Mouse (Mus musculus): Measurements from ENCODE around the gene Hpca. TPM values are rescaled to one million over a fixed set of nuclear protein-coding genes. Genes with fewer than 3 reads are reported as not detected.
A peak's percentile ranks its signal among the peaks of the same experiment; 100 is the strongest.

Gene Hpca
- polyA plus RNA-seq, 1 experiment from 2014 or later, result 0.99 TPM

- Histone ChIP-seq H3K4me3 (ENCODE audit: low read depth, low read length) (no peak overlapping the region), H3K9ac (ENCODE audit: low read length) (0 out of 2 replicates have a peak overlapping the region, but pooled peaks have one; percentile 27), H3K27ac (replicated peaks) (peak overlapping the region; percentile 37), H3K36me3 (ENCODE audit: control insufficient read depth, insufficient read depth, low read length) (peaks cover 19% of the 10 kb centered on the region), H3K9me3 (ENCODE audit: control insufficient read depth, low read length) (no peaks in the 10 kb centered on the region), H3K27me3 (ENCODE audit: control insufficient read depth, insufficient read depth, low read length) (no peaks in the 10 kb centered on the region), H3K4me2 (replicated peaks; ENCODE audit: low read depth) (peak overlapping the region; percentile 20; the same call in 1 of the 2 replicates), H3K4me1 (replicated peaks; ENCODE audit: control insufficient read depth, insufficient read depth) (no peaks in the 10 kb centered on the region)
- DNase-seq (ENCODE audit: low spot score) (peak; percentile 87), ATAC-seq (ENCODE audit: low FRiP score, low TSS enrichment) (peak; percentile 88)
- TF ChIP-seq CTCF (IDR thresholded peaks at IDR 0.05; ENCODE audit: low read depth) (peak; percentile 94), EP300 (optimal IDR thresholded peaks at IDR 0.05) (no peak)
- WGBS, result 34% methylated on average over 10 of the region's 10 CpGs
These were observed 39.3 kb downstream of the Hpca start for GRCm38 (mm10) chr4:129082379-129083115.

- TF ChIP-seq EP300 (optimal IDR thresholded peaks at IDR 0.05), result no peak
- TF ChIP-seq CTCF (IDR thresholded peaks at IDR 0.05; ENCODE audit: low read depth), result no peak
- peak overlapping the region; percentile 37 for H3K27ac ChIP-seq (replicated peaks)
- H3K4me2 ChIP-seq (replicated peaks; ENCODE audit: low read depth), result no peak overlapping the region
- no peaks in the 10 kb centered on the region for H3K27me3 ChIP-seq (ENCODE audit: control insufficient read depth, insufficient read depth, low read length)
- ATAC-seq (ENCODE audit: low FRiP score, low TSS enrichment), result peak; percentile 76
- WGBS, result 55% methylated on average over 3 of the region's 3 CpGs
- no peaks in the 10 kb centered on the region for H3K9me3 ChIP-seq (ENCODE audit: control insufficient read depth, low read length)
- no peak overlapping the region for H3K4me3 ChIP-seq (ENCODE audit: low read depth, low read length)
- DNase-seq (ENCODE audit: low spot score), result peak; percentile 54
- no peaks in the 10 kb centered on the region for H3K4me1 ChIP-seq (replicated peaks; ENCODE audit: control insufficient read depth, insufficient read depth)
- H3K36me3 ChIP-seq (ENCODE audit: control insufficient read depth, insufficient read depth, low read length), result peaks cover 19% of the 10 kb centered on the region
- no peak overlapping the region for H3K9ac ChIP-seq (ENCODE audit: low read length)
These were observed 39.9 kb downstream of the Hpca start for GRCm38 (mm10) chr4:129081939-129082338.

GRCm38 (mm10) chr4:129081512-129081911, 40.3 kb downstream of the Hpca start:
- WGBS, result 62% methylated on average over 6 of the region's 6 CpGs
- no peak overlapping the region for H3K4me3 ChIP-seq (ENCODE audit: low read depth, low read length)
- H3K4me2 ChIP-seq (replicated peaks; ENCODE audit: low read depth), result no peak overlapping the region
- H3K9me3 ChIP-seq (ENCODE audit: control insufficient read depth, low read length), result no peaks in the 10 kb centered on the region
- no peaks in the 10 kb centered on the region for H3K27me3 ChIP-seq (ENCODE audit: control insufficient read depth, insufficient read depth, low read length)
- H3K9ac ChIP-seq (ENCODE audit: low read length), result no peak overlapping the region
- no peak for TF ChIP-seq CTCF (IDR thresholded peaks at IDR 0.05; ENCODE audit: low read depth)
- TF ChIP-seq EP300 (optimal IDR thresholded peaks at IDR 0.05), result no peak
- H3K27ac ChIP-seq (replicated peaks), result peak overlapping the region; percentile 37
- ATAC-seq (ENCODE audit: low FRiP score, low TSS enrichment) (peak; percentile 50), DNase-seq (ENCODE audit: low spot score) (peak; percentile 22)
- peaks cover 22% of the 10 kb centered on the region for H3K36me3 ChIP-seq (ENCODE audit: control insufficient read depth, insufficient read depth, low read length)
- no peaks in the 10 kb centered on the region for H3K4me1 ChIP-seq (replicated peaks; ENCODE audit: control insufficient read depth, insufficient read depth)

GRCm38 (mm10) chr4:129081041-129081440, 40.8 kb downstream of the Hpca start:
- H3K4me3 ChIP-seq (ENCODE audit: low read depth, low read length), result no peak overlapping the region
- H3K4me2 ChIP-seq (replicated peaks; ENCODE audit: low read depth), result no peak overlapping the region
- H3K9ac ChIP-seq (ENCODE audit: low read length), result no peak overlapping the region
- H3K36me3 ChIP-seq (ENCODE audit: control insufficient read depth, insufficient read depth, low read length), result peaks cover 22% of the 10 kb centered on the region
- no peaks in the 10 kb centered on the region for H3K4me1 ChIP-seq (replicated peaks; ENCODE audit: control insufficient read depth, insufficient read depth)
- TF ChIP-seq CTCF (IDR thresholded peaks at IDR 0.05; ENCODE audit: low read depth), result no peak
- TF ChIP-seq EP300 (optimal IDR thresholded peaks at IDR 0.05), result no peak
- H3K27me3 ChIP-seq (ENCODE audit: control insufficient read depth, insufficient read depth, low read length), result no peaks in the 10 kb centered on the region
- 87% methylated on average over 7 of the region's 7 CpGs for WGBS
- DNase-seq (ENCODE audit: low spot score) (no peak), ATAC-seq (ENCODE audit: low FRiP score, low TSS enrichment) (no peak)
- no peaks in the 10 kb centered on the region for H3K9me3 ChIP-seq (ENCODE audit: control insufficient read depth, low read length)
- peak overlapping the region; percentile 37; the same call in 1 of the 2 replicates for H3K27ac ChIP-seq (replicated peaks)

DNA sequence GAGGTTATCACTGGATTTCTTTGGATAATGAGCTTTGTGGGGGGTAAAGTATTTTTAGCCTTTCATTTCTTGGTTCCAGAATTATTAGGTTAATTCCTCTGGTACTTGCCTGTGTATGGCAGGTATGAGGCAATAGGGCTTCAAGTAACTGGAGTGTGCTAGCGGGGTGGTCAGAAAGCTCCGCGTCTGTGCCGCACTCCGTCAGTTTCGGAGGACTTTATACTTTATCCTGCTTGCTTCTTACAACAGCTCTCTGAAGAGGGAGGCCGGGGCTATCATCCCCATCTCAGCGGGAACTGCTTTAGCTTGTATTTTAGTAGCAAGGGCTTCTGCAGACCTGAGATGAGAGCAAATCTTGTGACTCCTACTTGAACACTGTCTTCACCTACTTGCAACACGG, 42.7 kb downstream of the Hpca start:
- no peak for ATAC-seq (ENCODE audit: low FRiP score, low TSS enrichment)
- no peaks in the 10 kb centered on the region for H3K9me3 ChIP-seq (ENCODE audit: control insufficient read depth, low read length)
- TF ChIP-seq EP300 (optimal IDR thresholded peaks at IDR 0.05), result no peak
- TF ChIP-seq CTCF (IDR thresholded peaks at IDR 0.05; ENCODE audit: low read depth), result no peak
- no peak overlapping the region for H3K4me2 ChIP-seq (replicated peaks; ENCODE audit: low read depth)
- no peaks in the 10 kb centered on the region for H3K4me1 ChIP-seq (replicated peaks; ENCODE audit: control insufficient read depth, insufficient read depth)
- 97% methylated on average over 9 of the region's 9 CpGs for WGBS
- H3K36me3 ChIP-seq (ENCODE audit: control insufficient read depth, insufficient read depth, low read length), result peaks cover 22% of the 10 kb centered on the region
- no peak overlapping the region for H3K9ac ChIP-seq (ENCODE audit: low read length)
- no peak for DNase-seq (ENCODE audit: low spot score)
- H3K4me3 ChIP-seq (ENCODE audit: low read depth, low read length), result no peak overlapping the region
- no peak overlapping the region for H3K27ac ChIP-seq (replicated peaks)
- no peaks in the 10 kb centered on the region for H3K27me3 ChIP-seq (ENCODE audit: control insufficient read depth, insufficient read depth, low read length)

DNA sequence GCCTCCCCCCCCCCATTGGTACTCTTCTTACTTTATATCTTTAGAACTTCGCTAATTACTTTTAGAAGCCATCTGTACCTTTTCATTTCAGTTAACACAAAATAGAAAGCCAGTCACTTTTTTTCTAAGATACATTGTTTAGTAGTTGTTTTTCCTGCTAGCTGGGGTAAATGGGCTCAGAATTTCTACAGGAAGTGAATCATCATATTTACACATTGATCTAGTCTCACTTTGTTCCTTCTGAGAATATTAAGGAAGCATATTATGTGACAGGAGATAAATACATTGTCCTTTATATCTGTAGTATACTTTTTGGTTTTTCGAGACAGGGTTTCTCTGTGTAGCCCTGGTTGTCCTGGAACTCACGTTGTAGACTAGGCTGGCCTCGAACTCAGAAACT, 53.0 kb downstream of the Hpca start:
- 92% methylated on average over 4 of the region's 4 CpGs for WGBS
- no peak overlapping the region for H3K9ac ChIP-seq (ENCODE audit: low read length)
- DNase-seq (ENCODE audit: low spot score) (no peak), ATAC-seq (ENCODE audit: low FRiP score, low TSS enrichment) (no peak)
- no peaks in the 10 kb centered on the region for H3K27me3 ChIP-seq (ENCODE audit: control insufficient read depth, insufficient read depth, low read length)
- no peaks in the 10 kb centered on the region for H3K9me3 ChIP-seq (ENCODE audit: control insufficient read depth, low read length)
- H3K4me1 ChIP-seq (replicated peaks; ENCODE audit: control insufficient read depth, insufficient read depth), result no peaks in the 10 kb centered on the region
- H3K4me2 ChIP-seq (replicated peaks; ENCODE audit: low read depth), result no peak overlapping the region
- TF ChIP-seq CTCF (IDR thresholded peaks at IDR 0.05; ENCODE audit: low read depth), result no peak
- no peak for TF ChIP-seq EP300 (optimal IDR thresholded peaks at IDR 0.05)
- H3K27ac ChIP-seq (replicated peaks), result no peak overlapping the region
- no peak overlapping the region for H3K4me3 ChIP-seq (ENCODE audit: low read depth, low read length)
- H3K36me3 ChIP-seq (ENCODE audit: control insufficient read depth, insufficient read depth, low read length), result 0 out of 2 replicates have a peak, but pooled peaks cover 4% of the 10 kb centered on the region

All from stomach, postnatal 0 days (tissue).